Mouse (Mus musculus): Measurements from ENCODE around the gene Il22ra1. TPM values are rescaled to one million over a fixed set of nuclear protein-coding genes. Genes with fewer than 3 reads are reported as not detected.

Il22ra1 gene
- polyA plus RNA-seq, 1 experiment: 0.40 TPM

GRCm38 (mm10) chr4:135770611-135771305, 42.8 kb downstream of the Il22ra1 start:
- no peak overlapping the region for H3K4me3 ChIP-seq (ENCODE audit: control insufficient read depth, insufficient read depth, low read length)
- WGBS: 92% methylated on average over 18 of the region's 18 CpGs
- no peaks in the 10 kb centered on the region for H3K4me1 ChIP-seq (replicated peaks; ENCODE audit: control insufficient read depth, insufficient read depth, low read length)
- TF ChIP-seq CTCF (IDR thresholded peaks at IDR 0.05; ENCODE audit: borderline replicate concordance, control insufficient read depth, extremely low read depth, insufficient read depth, low read length, poor library complexity): no peak
- TF ChIP-seq POLR2A (IDR thresholded peaks at IDR 0.05; ENCODE audit: control insufficient read depth, extremely low read depth, insufficient read depth, low read length, poor library complexity): no peak
- no peaks in the 10 kb centered on the region for H3K36me3 ChIP-seq (ENCODE audit: control insufficient read depth, insufficient read depth, low read length)
- DNase-seq: no peak
- no peaks in the 10 kb centered on the region for H3K27me3 ChIP-seq (ENCODE audit: control insufficient read depth, insufficient read depth, low read length)
- no peak overlapping the region for H3K27ac ChIP-seq (ENCODE audit: control insufficient read depth, insufficient read depth, low read length)

GRCm38 (mm10) chr4:135771592-135771991, 43.6 kb downstream of the Il22ra1 start:
- Histone ChIP-seq H3K4me3 (ENCODE audit: control insufficient read depth, insufficient read depth, low read length) (no peak overlapping the region), H3K27me3 (ENCODE audit: control insufficient read depth, insufficient read depth, low read length) (no peaks in the 10 kb centered on the region), H3K36me3 (ENCODE audit: control insufficient read depth, insufficient read depth, low read length) (no peaks in the 10 kb centered on the region), H3K4me1 (replicated peaks; ENCODE audit: control insufficient read depth, insufficient read depth, low read length) (no peaks in the 10 kb centered on the region), H3K27ac (ENCODE audit: control insufficient read depth, insufficient read depth, low read length) (no peak overlapping the region)
- DNase-seq: no peak
- TF ChIP-seq POLR2A (IDR thresholded peaks at IDR 0.05; ENCODE audit: control insufficient read depth, extremely low read depth, insufficient read depth, low read length, poor library complexity) (no peak), CTCF (IDR thresholded peaks at IDR 0.05; ENCODE audit: borderline replicate concordance, control insufficient read depth, extremely low read depth, insufficient read depth, low read length, poor library complexity) (no peak)
- 80% methylated on average over 6 of the region's 6 CpGs for WGBS

GRCm38 (mm10) chr4:135772671-135773070, 44.7 kb downstream of the Il22ra1 start:
- Histone ChIP-seq H3K4me1 (replicated peaks; ENCODE audit: control insufficient read depth, insufficient read depth, low read length) (no peaks in the 10 kb centered on the region; the same call in 1 of the 2 replicates), H3K27ac (ENCODE audit: control insufficient read depth, insufficient read depth, low read length) (no peak overlapping the region), H3K36me3 (ENCODE audit: control insufficient read depth, insufficient read depth, low read length) (no peaks in the 10 kb centered on the region), H3K27me3 (ENCODE audit: control insufficient read depth, insufficient read depth, low read length) (no peaks in the 10 kb centered on the region), H3K4me3 (ENCODE audit: control insufficient read depth, insufficient read depth, low read length) (no peak overlapping the region)
- TF ChIP-seq CTCF (IDR thresholded peaks at IDR 0.05; ENCODE audit: borderline replicate concordance, control insufficient read depth, extremely low read depth, insufficient read depth, low read length, poor library complexity) (no peak), POLR2A (IDR thresholded peaks at IDR 0.05; ENCODE audit: control insufficient read depth, extremely low read depth, insufficient read depth, low read length, poor library complexity) (no peak)
- WGBS: 94% methylated on average over 4 of the region's 4 CpGs
- no peak for DNase-seq

- TF ChIP-seq CTCF (IDR thresholded peaks at IDR 0.05; ENCODE audit: borderline replicate concordance, control insufficient read depth, extremely low read depth, insufficient read depth, low read length, poor library complexity) (no peak), POLR2A (IDR thresholded peaks at IDR 0.05; ENCODE audit: control insufficient read depth, extremely low read depth, insufficient read depth, low read length, poor library complexity) (no peak)
- WGBS: 84% methylated on average over 8 of the region's 8 CpGs
- H3K27ac ChIP-seq (ENCODE audit: control insufficient read depth, insufficient read depth, low read length): no peak overlapping the region
- H3K4me3 ChIP-seq (ENCODE audit: control insufficient read depth, insufficient read depth, low read length): no peak overlapping the region
- DNase-seq: no peak
- no peaks in the 10 kb centered on the region; the same call in 1 of the 2 replicates for H3K4me1 ChIP-seq (replicated peaks; ENCODE audit: control insufficient read depth, insufficient read depth, low read length)
- no peaks in the 10 kb centered on the region for H3K27me3 ChIP-seq (ENCODE audit: control insufficient read depth, insufficient read depth, low read length)
- H3K36me3 ChIP-seq (ENCODE audit: control insufficient read depth, insufficient read depth, low read length): no peaks in the 10 kb centered on the region
These were observed 46.5 kb downstream of the Il22ra1 start for GRCm38 (mm10) chr4:135774496-135774895.

GRCm38 (mm10) chr4:135776850-135777249, 48.9 kb downstream of the Il22ra1 start:
- no peaks in the 10 kb centered on the region for H3K27me3 ChIP-seq (ENCODE audit: control insufficient read depth, insufficient read depth, low read length)

GRCm38 (mm10) chr4:135779661-135780060, 51.7 kb downstream of the Il22ra1 start:
- WGBS: 88% methylated on average over 9 of the region's 9 CpGs
- H3K4me1 ChIP-seq (replicated peaks; ENCODE audit: control insufficient read depth, insufficient read depth, low read length): no peaks in the 10 kb centered on the region; the same call in 1 of the 2 replicates
- TF ChIP-seq CTCF (IDR thresholded peaks at IDR 0.05; ENCODE audit: borderline replicate concordance, control insufficient read depth, extremely low read depth, insufficient read depth, low read length, poor library complexity) (no peak), POLR2A (IDR thresholded peaks at IDR 0.05; ENCODE audit: control insufficient read depth, extremely low read depth, insufficient read depth, low read length, poor library complexity) (no peak)
- no peaks in the 10 kb centered on the region for H3K27me3 ChIP-seq (ENCODE audit: control insufficient read depth, insufficient read depth, low read length)
- DNase-seq: no peak
- H3K27ac ChIP-seq (ENCODE audit: control insufficient read depth, insufficient read depth, low read length): no peak overlapping the region
- H3K36me3 ChIP-seq (ENCODE audit: control insufficient read depth, insufficient read depth, low read length): no peaks in the 10 kb centered on the region
- H3K4me3 ChIP-seq (ENCODE audit: control insufficient read depth, insufficient read depth, low read length): no peak overlapping the region

More at GRCm38 (mm10) chr4:135776850-135777249, 48.9 kb downstream of the Il22ra1 start:
- 95% methylated on average over 4 of the region's 4 CpGs for WGBS
- TF ChIP-seq POLR2A (IDR thresholded peaks at IDR 0.05; ENCODE audit: control insufficient read depth, extremely low read depth, insufficient read depth, low read length, poor library complexity) (no peak), CTCF (IDR thresholded peaks at IDR 0.05; ENCODE audit: borderline replicate concordance, control insufficient read depth, extremely low read depth, insufficient read depth, low read length, poor library complexity) (no peak)
- H3K4me3 ChIP-seq (ENCODE audit: control insufficient read depth, insufficient read depth, low read length): no peak overlapping the region
- no peaks in the 10 kb centered on the region for H3K36me3 ChIP-seq (ENCODE audit: control insufficient read depth, insufficient read depth, low read length)
- no peak overlapping the region for H3K27ac ChIP-seq (ENCODE audit: control insufficient read depth, insufficient read depth, low read length)
- no peaks in the 10 kb centered on the region; the same call in 1 of the 2 replicates for H3K4me1 ChIP-seq (replicated peaks; ENCODE audit: control insufficient read depth, insufficient read depth, low read length)
- DNase-seq: no peak
